Mouse (Mus musculus): ENCODE results near the gene Padi1. TPM values are rescaled to one million over a fixed set of nuclear protein-coding genes. Genes with fewer than 3 reads are reported as not detected.

Padi1 gene
- total and polyA plus RNA-seq, 3 experiments = 0.03 to 0.16 TPM; not detected in 1

DNA sequence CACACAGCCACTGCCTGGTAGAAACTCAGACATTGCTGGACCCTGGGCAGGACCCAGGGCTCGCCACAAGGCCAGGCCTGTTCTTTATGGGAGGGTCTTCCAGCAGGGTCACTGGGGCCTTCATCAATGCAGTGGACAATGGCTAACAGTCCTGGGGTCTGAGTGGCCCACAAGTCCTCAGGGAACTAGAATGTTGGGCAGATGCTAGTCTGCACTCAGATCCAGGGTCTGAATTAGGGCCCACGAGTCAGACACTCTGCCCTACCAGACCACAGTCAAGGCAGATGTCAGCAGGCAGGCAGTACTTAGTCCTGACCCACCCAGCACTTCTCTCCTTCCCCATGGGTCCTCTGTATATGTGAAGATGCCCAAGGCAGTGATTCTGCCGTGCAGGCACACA, 25.8 kb upstream of the Padi1 start:
- Histone ChIP-seq H3K4me1 (ENCODE audit: insufficient read depth, low read depth, low read length) (no peaks in the 10 kb centered on the region; the same call in 1 of the 2 replicates), H3K27me3 (ENCODE audit: insufficient read depth, low read length) (peaks cover 15% of the 10 kb centered on the region; the same call in 1 of the 2 replicates), H3K9me3 (replicated peaks) (no peaks in the 10 kb centered on the region), H3K4me3 (ENCODE audit: low read depth, low read length) (no peak overlapping the region), H3K36me3 (replicated peaks) (no peaks in the 10 kb centered on the region)
- ATAC-seq (ENCODE audit: extremely low read depth, insufficient number of reproducible peaks, low FRiP score, poor library complexity, severe bottlenecking) (no peak), DNase-seq (ENCODE audit: low spot score) (no peak)
- no peak for TF ChIP-seq CTCF (IDR thresholded peaks at IDR 0.05; ENCODE audit: low read depth, low read length)

DNA sequence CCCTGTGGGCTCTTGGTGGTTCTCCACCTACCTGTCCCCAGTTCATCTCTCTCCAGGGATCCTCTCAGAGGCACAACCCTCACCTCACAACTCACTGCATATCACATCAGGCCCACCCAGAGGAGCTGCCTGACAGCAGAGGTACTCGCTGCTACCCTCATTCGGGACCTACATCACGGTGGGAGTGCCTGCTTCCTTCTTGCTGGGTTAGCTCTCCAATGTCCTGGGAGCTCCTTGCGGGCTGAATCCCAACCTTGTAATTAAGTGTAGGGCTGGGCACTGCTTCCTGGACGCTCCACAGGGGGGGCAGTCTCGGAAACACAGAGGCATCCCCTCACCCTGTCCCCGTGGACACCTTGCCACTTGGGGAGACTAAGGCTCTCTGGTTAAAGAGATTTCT, 25.3 kb upstream of the Padi1 start:
- Histone ChIP-seq H3K4me1 (ENCODE audit: insufficient read depth, low read depth, low read length) (no peaks in the 10 kb centered on the region; the same call in 1 of the 2 replicates), H3K27me3 (ENCODE audit: insufficient read depth, low read length) (peaks cover 15% of the 10 kb centered on the region; the same call in 1 of the 2 replicates), H3K4me3 (ENCODE audit: low read depth, low read length) (no peak overlapping the region), H3K36me3 (replicated peaks) (no peaks in the 10 kb centered on the region), H3K9me3 (replicated peaks) (no peaks in the 10 kb centered on the region)
- ATAC-seq (ENCODE audit: extremely low read depth, insufficient number of reproducible peaks, low FRiP score, poor library complexity, severe bottlenecking) (no peak), DNase-seq (ENCODE audit: low spot score) (no peak)
- TF ChIP-seq GATA1 (IDR thresholded peaks at IDR 0.05; ENCODE audit: borderline replicate concordance, low read length) (no peak), CTCF (IDR thresholded peaks at IDR 0.05; ENCODE audit: low read depth, low read length) (no peak), POLR2AphosphoS5 (IDR thresholded peaks at IDR 0.05; ENCODE audit: insufficient replicate concordance, low read depth, low read length) (no peak), GATA2 (IDR thresholded peaks at IDR 0.05; ENCODE audit: borderline replicate concordance, low read depth, low read length) (no peak), TAL1 (conservative IDR thresholded peaks at IDR 0.05; ENCODE audit: low read depth, low read length) (no peak)

DNA sequence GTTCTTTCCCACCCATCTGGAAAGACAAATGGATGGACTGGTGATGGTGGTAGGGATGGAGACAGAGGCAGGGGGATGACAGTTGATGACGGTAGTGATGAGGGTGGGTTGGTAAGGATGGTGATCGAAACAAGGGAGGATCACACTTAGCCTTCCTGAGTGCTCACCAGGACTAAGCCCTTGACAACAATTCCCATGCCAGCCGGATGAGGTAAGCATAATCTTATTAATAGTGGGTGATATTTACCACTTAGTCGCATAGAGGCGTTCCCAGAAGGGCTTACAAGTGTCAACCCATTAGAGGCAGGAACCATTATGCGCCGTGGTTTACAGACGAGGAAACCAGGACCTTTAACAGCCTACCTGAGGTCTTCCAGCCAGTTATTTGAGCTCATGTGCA, 24.4 kb upstream of the Padi1 start:
- H3K4me3 ChIP-seq (ENCODE audit: low read depth, low read length) = no peak overlapping the region
- H3K9me3 ChIP-seq (replicated peaks) = no peaks in the 10 kb centered on the region
- TF ChIP-seq POLR2AphosphoS5 (IDR thresholded peaks at IDR 0.05; ENCODE audit: insufficient replicate concordance, low read depth, low read length) = no peak
- TF ChIP-seq GATA1 (IDR thresholded peaks at IDR 0.05; ENCODE audit: borderline replicate concordance, low read length) = no peak
- TF ChIP-seq GATA2 (IDR thresholded peaks at IDR 0.05; ENCODE audit: borderline replicate concordance, low read depth, low read length) = no peak
- no peak for TF ChIP-seq TAL1 (conservative IDR thresholded peaks at IDR 0.05; ENCODE audit: low read depth, low read length)
- no peak for TF ChIP-seq CTCF (IDR thresholded peaks at IDR 0.05; ENCODE audit: low read depth, low read length)
- peaks cover 15% of the 10 kb centered on the region; the same call in 1 of the 2 replicates for H3K27me3 ChIP-seq (ENCODE audit: insufficient read depth, low read length)
- no peaks in the 10 kb centered on the region for H3K36me3 ChIP-seq (replicated peaks)
- DNase-seq (ENCODE audit: low spot score) = no peak
- no peaks in the 10 kb centered on the region; the same call in 1 of the 2 replicates for H3K4me1 ChIP-seq (ENCODE audit: insufficient read depth, low read depth, low read length)
- no peak for ATAC-seq (ENCODE audit: extremely low read depth, insufficient number of reproducible peaks, low FRiP score, poor library complexity, severe bottlenecking)

DNA sequence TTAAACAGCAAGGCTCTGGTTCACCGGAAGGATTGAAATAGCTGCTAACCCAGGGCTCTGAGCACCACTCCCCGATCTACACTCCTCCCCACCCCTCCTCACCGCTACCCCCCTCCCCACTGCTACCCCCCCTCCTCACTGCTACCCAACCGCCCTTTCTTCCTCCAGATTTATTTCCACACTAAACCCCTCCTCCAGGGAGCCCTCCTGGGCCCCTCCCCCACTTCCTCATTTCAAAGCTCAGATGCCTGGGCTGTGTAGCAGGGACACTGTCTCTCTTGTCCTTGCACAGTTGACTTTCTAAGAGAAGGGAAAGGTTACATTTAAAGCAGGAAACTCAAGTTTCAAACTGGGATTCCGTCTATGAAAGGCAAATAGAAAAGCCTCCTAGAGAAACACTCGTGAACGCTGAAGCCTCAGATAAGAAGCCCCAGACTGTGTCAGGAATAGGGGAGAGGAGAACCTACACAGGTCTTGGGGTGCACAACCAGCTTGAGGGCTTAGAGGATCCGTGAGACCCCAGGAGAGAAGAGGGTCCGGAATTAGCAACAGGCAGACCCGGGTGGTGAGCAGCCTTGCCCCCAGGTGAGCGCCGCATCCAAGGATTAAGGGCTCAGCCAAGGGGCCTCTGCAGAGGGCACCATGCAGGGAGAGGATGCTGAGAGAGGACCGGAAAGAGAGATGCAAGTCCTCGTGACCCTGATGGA, 23.1 kb upstream of the Padi1 start:
- Histone ChIP-seq H3K36me3 (replicated peaks) (no peaks in the 10 kb centered on the region), H3K4me3 (ENCODE audit: low read depth, low read length) (no peak overlapping the region), H3K4me1 (ENCODE audit: insufficient read depth, low read depth, low read length) (no peaks in the 10 kb centered on the region; the same call in 1 of the 2 replicates), H3K9me3 (replicated peaks) (no peaks in the 10 kb centered on the region), H3K27me3 (ENCODE audit: insufficient read depth, low read length) (peaks cover 18% of the 10 kb centered on the region; the same call in 1 of the 2 replicates)
- DNase-seq (ENCODE audit: low spot score) (no peak), ATAC-seq (ENCODE audit: extremely low read depth, insufficient number of reproducible peaks, low FRiP score, poor library complexity, severe bottlenecking) (no peak)
- TF ChIP-seq TAL1 (conservative IDR thresholded peaks at IDR 0.05; ENCODE audit: low read depth, low read length) (no peak), GATA1 (IDR thresholded peaks at IDR 0.05; ENCODE audit: borderline replicate concordance, low read length) (no peak), CTCF (IDR thresholded peaks at IDR 0.05; ENCODE audit: low read depth, low read length) (no peak)

- Histone ChIP-seq H3K9me3 (replicated peaks) (no peaks in the 10 kb centered on the region), H3K4me3 (ENCODE audit: low read depth, low read length) (no peak overlapping the region), H3K36me3 (replicated peaks) (no peaks in the 10 kb centered on the region), H3K4me1 (ENCODE audit: insufficient read depth, low read depth, low read length) (peaks cover 34% of the 10 kb centered on the region), H3K27me3 (ENCODE audit: insufficient read depth, low read length) (peaks cover 16% of the 10 kb centered on the region)
- no peak for ATAC-seq (ENCODE audit: extremely low read depth, insufficient number of reproducible peaks, low FRiP score, poor library complexity, severe bottlenecking)
- no peak for TF ChIP-seq TAL1 (conservative IDR thresholded peaks at IDR 0.05; ENCODE audit: low read depth, low read length)
- no peak for TF ChIP-seq GATA1 (IDR thresholded peaks at IDR 0.05; ENCODE audit: borderline replicate concordance, low read length)
- TF ChIP-seq CTCF (IDR thresholded peaks at IDR 0.05; ENCODE audit: low read depth, low read length) = no peak
- no peak for TF ChIP-seq GATA2 (IDR thresholded peaks at IDR 0.05; ENCODE audit: borderline replicate concordance, low read depth, low read length)
- no peak for TF ChIP-seq POLR2AphosphoS5 (IDR thresholded peaks at IDR 0.05; ENCODE audit: insufficient replicate concordance, low read depth, low read length)
- no peak for DNase-seq (ENCODE audit: low spot score)
These were observed 16.6 kb upstream of the Padi1 start for GRCm38 (mm10) chr4:140862036-140862650.

DNA sequence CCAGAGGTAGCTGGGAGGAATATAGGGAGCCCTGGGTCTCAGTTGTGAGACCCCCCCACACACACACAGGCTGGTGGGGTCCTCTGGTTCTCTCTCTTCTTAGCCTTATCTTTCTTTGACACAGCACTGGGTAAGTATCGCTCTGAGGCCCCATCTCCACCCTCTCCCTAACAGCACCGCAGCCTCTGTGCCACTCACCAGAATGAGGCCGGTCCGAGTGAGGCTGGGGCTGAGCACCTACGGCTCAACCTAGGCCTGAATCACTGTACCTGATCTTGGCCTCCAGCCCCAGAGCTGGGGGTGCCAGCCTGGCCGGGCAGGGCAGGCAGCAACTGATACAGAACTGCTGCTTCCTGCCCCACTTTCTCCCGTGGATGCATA, 15.2 kb upstream of the Padi1 start:
- no peak for TF ChIP-seq POLR2AphosphoS5 (IDR thresholded peaks at IDR 0.05; ENCODE audit: insufficient replicate concordance, low read depth, low read length)
- no peak for TF ChIP-seq GATA1 (IDR thresholded peaks at IDR 0.05; ENCODE audit: borderline replicate concordance, low read length)
- TF ChIP-seq TAL1 (conservative IDR thresholded peaks at IDR 0.05; ENCODE audit: low read depth, low read length) = no peak
- TF ChIP-seq CTCF (IDR thresholded peaks at IDR 0.05; ENCODE audit: low read depth, low read length) = no peak
- no peaks in the 10 kb centered on the region for H3K36me3 ChIP-seq (replicated peaks)
- ATAC-seq (ENCODE audit: extremely low read depth, insufficient number of reproducible peaks, low FRiP score, poor library complexity, severe bottlenecking) (no peak), DNase-seq (ENCODE audit: low spot score) (no peak)
- H3K4me3 ChIP-seq (ENCODE audit: low read depth, low read length) = peak overlapping the region; percentile 36; the same call in 1 of the 2 replicates
- peaks cover 19% of the 10 kb centered on the region for H3K27me3 ChIP-seq (ENCODE audit: insufficient read depth, low read length)
- H3K9me3 ChIP-seq (replicated peaks) = no peaks in the 10 kb centered on the region
- peaks cover 34% of the 10 kb centered on the region for H3K4me1 ChIP-seq (ENCODE audit: insufficient read depth, low read depth, low read length)

All from G1E (cell line).